Mouse (Mus musculus) spleen, adult 2 months (tissue): Measurements from ENCODE around the gene Dgkz. TPM values are rescaled to one million over a fixed set of nuclear protein-coding genes. Genes with fewer than 3 reads are reported as not detected.

Experiments used
- DNase-seq, 2 experiments: peaks; one replicate each; pipeline versions ENCODE4 v3.0.0 to v3.0.0-alpha.2; 2012 to 2021; ENCODE audit warnings: low spot score in 2 of 2, low read depth in 1 of 2
- H3K27ac ChIP-seq: fragments of 200-500 bp; 2 replicates; pipeline ENCODE4 v1.5.1; 2012; ENCODE audit warnings: low read length, inconsistent platforms; ENCODE audit not compliant: insufficient read depth
- H3K27me3 ChIP-seq: fragments of 200-500 bp; 2 replicates; pipeline ENCODE4 v1.6.1; 2012; ENCODE audit warnings: mild to moderate bottlenecking, moderate library complexity, low read length, inconsistent platforms; ENCODE audit not compliant: control insufficient read depth, insufficient read depth
- H3K36me3 ChIP-seq: fragments of 200-500 bp; 2 replicates; pipeline ENCODE4 v1.6.1; 2012; ENCODE audit warnings: mild to moderate bottlenecking, low read length, inconsistent platforms; ENCODE audit not compliant: control insufficient read depth, insufficient read depth
- H3K4me1 ChIP-seq: fragments of 200-500 bp; 2 replicates; pipeline ENCODE4 v1.6.1; 2011; ENCODE audit warnings: inconsistent platforms; ENCODE audit not compliant: control insufficient read depth, insufficient read depth, insufficient read length
- H3K4me3 ChIP-seq: fragments of 200-500 bp; 2 replicates; pipeline ENCODE4 v1.5.1; 2011; ENCODE audit warnings: mild to moderate bottlenecking, inconsistent platforms; ENCODE audit not compliant: insufficient read depth, insufficient read length; ENCODE audit errors: extremely low read depth
- CTCF ChIP-seq: fragments of 200-500 bp; IDR thresholded peaks from 2 replicates; pipeline ENCODE4 v1.5.1; 2011; ENCODE audit warnings: mild to moderate bottlenecking, inconsistent platforms; ENCODE audit not compliant: insufficient read depth, insufficient read length, insufficient replicate concordance; ENCODE audit errors: extremely low read depth
- POLR2A ChIP-seq: fragments of 200-500 bp; IDR thresholded peaks from 2 replicates; pipeline ENCODE4 v1.6.1; 2011; ENCODE audit warnings: low read depth, low read length, inconsistent platforms
- WGBS: fragments of 180-500 bp; shearing (Covaris S2); methylation state at CpG from one replicate; pipeline ENCODE4 v1.1.7; 2018; 5-methylcytosine and 5-hydroxymethylcytosine counted together
- polyA plus RNA-seq: library from polyadenylated mRNA; depleted of rRNA; stranded (reverse); fragments of >200 nt; gene quantifications from 2 replicates; pipeline ENCODE4 v1.2.3, GENCODE M21; 2012

The Dgkz gene
- polyA plus RNA-seq, 1 experiment, result 279 TPM

GRCm38 (mm10) chr2:91934826-91935525 lies 40.7 kb downstream of the Dgkz start:
- Histone ChIP-seq H3K36me3 (peaks cover 64% of the 10 kb centered on the region), H3K27me3 (peaks cover 4% of the 10 kb centered on the region; the same call in 1 of the 2 replicates), H3K27ac (no peak overlapping the region), H3K4me3 (no peak overlapping the region), H3K4me1 (peaks cover 8% of the 10 kb centered on the region)
- 88% methylated on average over 9 of the region's 9 CpGs for WGBS
- no peak for DNase-seq
- TF ChIP-seq CTCF (no peak), POLR2A (no peak)

GRCm38 (mm10) chr2:91934016-91934415 lies 41.6 kb downstream of the Dgkz start:
- H3K36me3 ChIP-seq, result peaks cover 55% of the 10 kb centered on the region
- 68% methylated on average over 8 of the region's 8 CpGs for whole genome bisulfite sequencing
- no peak overlapping the region for H3K4me3 ChIP-seq
- no peak for DNase-seq
- peaks cover 4% of the 10 kb centered on the region; the same call in 1 of the 2 replicates for H3K27me3 ChIP-seq
- TF ChIP-seq POLR2A (no peak), CTCF (no peak)
- peaks cover 8% of the 10 kb centered on the region for H3K4me1 ChIP-seq
- no peak overlapping the region for H3K27ac ChIP-seq

- no peak for DNase-seq
- Histone ChIP-seq H3K27me3 (peaks cover 4% of the 10 kb centered on the region; the same call in 1 of the 2 replicates), H3K4me1 (peaks cover 8% of the 10 kb centered on the region), H3K36me3 (peaks cover 50% of the 10 kb centered on the region), H3K27ac (no peak overlapping the region), H3K4me3 (no peak overlapping the region)
- TF ChIP-seq CTCF, result no peak
- TF ChIP-seq POLR2A, result no peak
- WGBS, result 95% methylated on average over 9 of the region's 9 CpGs
These were observed 42.2 kb downstream of the Dgkz start for GRCm38 (mm10) chr2:91933471-91933870.

GRCm38 (mm10) chr2:91932737-91933350 lies 42.8 kb downstream of the Dgkz start:
- H3K36me3 ChIP-seq, result peaks cover 44% of the 10 kb centered on the region

GRCm38 (mm10) chr2:91932160-91932711 lies 43.4 kb downstream of the Dgkz start, which contains the start of gene Mdk:
TSS of gene Mdk (minus strand) at chr2:91932297.
- peaks cover 10% of the 10 kb centered on the region for H3K4me1 ChIP-seq
- H3K27me3 ChIP-seq, result peaks cover 4% of the 10 kb centered on the region; the same call in 1 of the 2 replicates
- DNase-seq, result no peak
- TF ChIP-seq POLR2A (no peak), CTCF (no peak)
- H3K36me3 ChIP-seq, result peaks cover 38% of the 10 kb centered on the region
- no peak within 1 kb of the TSS for H3K27ac ChIP-seq
- H3K4me3 ChIP-seq, result no peak within 1 kb of the TSS
- WGBS, result 19% methylated on average over 16 of the region's 16 CpGs

More at GRCm38 (mm10) chr2:91932737-91933350, 42.8 kb downstream of the Dgkz start:
- H3K4me1 ChIP-seq, result peaks cover 10% of the 10 kb centered on the region
- TF ChIP-seq POLR2A (no peak), CTCF (no peak)
- no peak overlapping the region for H3K4me3 ChIP-seq
- DNase-seq, result no peak
- H3K27me3 ChIP-seq, result peaks cover 4% of the 10 kb centered on the region; the same call in 1 of the 2 replicates
- H3K27ac ChIP-seq, result no peak overlapping the region
- WGBS, result 48% methylated on average over 6 of the region's 6 CpGs

- WGBS, result 16% methylated on average over 49 of the region's 50 CpGs
- H3K27me3 ChIP-seq, result peaks cover 4% of the 10 kb centered on the region; the same call in 1 of the 2 replicates
- TF ChIP-seq CTCF (no peak), POLR2A (no peak)
- no peak for DNase-seq
- no peak overlapping the region for H3K4me3 ChIP-seq
- H3K4me1 ChIP-seq, result peaks cover 10% of the 10 kb centered on the region
- H3K27ac ChIP-seq, result no peak overlapping the region
- peaks cover 31% of the 10 kb centered on the region for H3K36me3 ChIP-seq
These were observed 44.1 kb downstream of the Dgkz start for GRCm38 (mm10) chr2:91931328-91932159.
